Comparison of ENCODE assay signal across 8 mouse cellular contexts in genomic region chr7:101301881-101302456, GRCm38 (mm10). TPM values are rescaled to one million over a fixed set of nuclear protein-coding genes. Genes with fewer than 3 reads are reported as not detected.
A peak's percentile ranks its signal among the peaks of the same experiment; 100 is the strongest.
DNase-seq lines count a peak whose midpoint lies in the region; ATAC-seq and TF ChIP-seq lines count a peak whose summit lies in the region.

TSS of gene Atg16l2 (minus strand) at chr7:101302251.

- H3K4me1 ChIP-seq in embryonic facial prominence, embryonic 14.5 days (ENCODE audit: control insufficient read depth, insufficient read depth, low read length) = 0 out of 2 replicates have a peak, but pooled peaks cover 7% of the 10 kb centered on the region
- peaks cover 2% of the 10 kb centered on the region for H3K4me1 ChIP-seq in heart, adult 2 months (ENCODE audit: control insufficient read depth, insufficient read depth, low read length)
- H3K4me1 ChIP-seq in limb, embryonic 13.5 days = peaks cover 30% of the 10 kb centered on the region
- peaks cover 13% of the 10 kb centered on the region; the same call in 1 of the 2 replicates for H3K4me1 ChIP-seq in midbrain, embryonic 16.5 days (ENCODE audit: control insufficient read depth, insufficient read depth, low read length)

- peak; percentile 98 for ATAC-seq in embryonic facial prominence, embryonic 14.5 days (ENCODE audit: low read depth)
- peak; percentile 94 for ATAC-seq in limb, embryonic 13.5 days (ENCODE audit: low FRiP score, low read depth)
- ATAC-seq in midbrain, embryonic 16.5 days = peak; percentile 95

- H3K9me3 ChIP-seq in embryonic facial prominence, embryonic 14.5 days (ENCODE audit: control insufficient read depth, low read length) = no peaks in the 10 kb centered on the region
- no peaks in the 10 kb centered on the region for H3K9me3 ChIP-seq in limb, embryonic 13.5 days
- no peaks in the 10 kb centered on the region for H3K9me3 ChIP-seq in midbrain, embryonic 16.5 days (replicated peaks; ENCODE audit: control insufficient read depth, low read length, poor library complexity, severe bottlenecking)

- DNase-seq in 3T3-L1 (ENCODE audit: low read depth, low spot score) = peak; percentile 82
- DNase-seq in adrenal gland, postnatal 4 days (ENCODE audit: low spot score in 2 of 2) = peak; percentile 74 to 89
- DNase-seq in embryonic facial prominence, embryonic 14.5 days (ENCODE audit: low spot score) = peak; percentile 96
- peak; percentile 95 to 96 for DNase-seq in heart, adult 2 months
- peak; percentile 93 to 95 for DNase-seq in kidney, adult 8-10 months
- DNase-seq in spleen, postnatal 10 days (ENCODE audit: low spot score in 2 of 2) = peak; percentile 85 to 92

- peaks cover 6% of the 10 kb centered on the region; the same call in 1 of the 2 replicates for H3K27me3 ChIP-seq in embryonic facial prominence, embryonic 14.5 days (replicated peaks; ENCODE audit: control insufficient read depth, insufficient read depth, low read length)
- H3K27me3 ChIP-seq in heart, adult 2 months (ENCODE audit: control insufficient read depth, insufficient read depth, low read length) = no peaks in the 10 kb centered on the region
- H3K27me3 ChIP-seq in limb, embryonic 13.5 days = peaks cover 12% of the 10 kb centered on the region
- peaks cover 7% of the 10 kb centered on the region; the same call in 1 of the 2 replicates for H3K27me3 ChIP-seq in midbrain, embryonic 16.5 days (ENCODE audit: control insufficient read depth, insufficient read depth, low read depth, low read length)

- peak; percentile 66; the same call in 1 of the 2 replicates for TF ChIP-seq POLR2A in heart, adult 2 months (IDR thresholded peaks at IDR 0.05; ENCODE audit: insufficient read depth, low read depth, low read length)

- H3K9ac ChIP-seq in embryonic facial prominence, embryonic 14.5 days (ENCODE audit: low read depth, low read length) = peak within 1 kb of the TSS; percentile 68
- peak within 1 kb of the TSS; percentile 93 for H3K9ac ChIP-seq in heart, adult 2 months (ENCODE audit: low read depth, low read length)
- H3K9ac ChIP-seq in limb, embryonic 13.5 days = peak within 1 kb of the TSS; percentile 79
- peak within 1 kb of the TSS; percentile 72 for H3K9ac ChIP-seq in midbrain, embryonic 16.5 days (ENCODE audit: low read depth, low read length)

- no peaks in the 10 kb centered on the region for H3K36me3 ChIP-seq in embryonic facial prominence, embryonic 14.5 days (ENCODE audit: control insufficient read depth, insufficient read depth, low read length)
- no peaks in the 10 kb centered on the region for H3K36me3 ChIP-seq in heart, adult 2 months (ENCODE audit: control insufficient read depth, insufficient read depth, low read length)
- H3K36me3 ChIP-seq in limb, embryonic 13.5 days = no peaks in the 10 kb centered on the region
- H3K36me3 ChIP-seq in midbrain, embryonic 16.5 days (ENCODE audit: control insufficient read depth, insufficient read depth, low read length) = no peaks in the 10 kb centered on the region

- peak within 1 kb of the TSS; percentile 61 for H3K4me3 ChIP-seq in embryonic facial prominence, embryonic 14.5 days (ENCODE audit: low read depth, low read length)
- peak within 1 kb of the TSS; percentile 82 for H3K4me3 ChIP-seq in heart, adult 2 months
- H3K4me3 ChIP-seq in limb, embryonic 13.5 days = peak within 1 kb of the TSS; percentile 69
- H3K4me3 ChIP-seq in midbrain, embryonic 16.5 days (ENCODE audit: low read depth, low read length) = peak within 1 kb of the TSS; percentile 65

- peak within 1 kb of the TSS; percentile 46 for H3K27ac ChIP-seq in embryonic facial prominence, embryonic 14.5 days (replicated peaks; ENCODE audit: low read depth, low read length)
- peak within 1 kb of the TSS; percentile 84 for H3K27ac ChIP-seq in heart, adult 2 months
- H3K27ac ChIP-seq in limb, embryonic 13.5 days = peak within 1 kb of the TSS; percentile 44
- H3K27ac ChIP-seq in midbrain, embryonic 16.5 days (ENCODE audit: low read length) = peak within 1 kb of the TSS; percentile 65

- peak within 1 kb of the TSS; percentile 86 for H3K4me2 ChIP-seq in embryonic facial prominence, embryonic 14.5 days (ENCODE audit: low read depth, low read length)
- peak within 1 kb of the TSS; percentile 90 for H3K4me2 ChIP-seq in limb, embryonic 13.5 days (replicated peaks)
- peak within 1 kb of the TSS; percentile 87 for H3K4me2 ChIP-seq in midbrain, embryonic 16.5 days (ENCODE audit: low read length)

- intact Hi-C loops in heart, adult 2 months (cut with DNase I) = loop anchor here (10.0 kb wide), 1 partner anchor 603 kb away; the partner anchor contains the start of genes Lamtor1 and Tomt

- 1% methylated on average over 25 of the region's 39 CpGs for WGBS in embryonic facial prominence, embryonic 14.5 days
- 1% methylated on average over 39 of the region's 39 CpGs for WGBS in heart, adult 2 months
- WGBS in limb, embryonic 13.5 days = under 1% methylated on average over 38 of the region's 39 CpGs
- WGBS in midbrain, embryonic 16.5 days = under 1% methylated on average over 38 of the region's 39 CpGs

- peak; percentile 81; the same call in 1 of the 2 replicates for TF ChIP-seq EP300 in heart, adult 2 months (IDR thresholded peaks at IDR 0.05; ENCODE audit: insufficient read depth, low read depth, low read length)

- peak; percentile 74 for TF ChIP-seq CTCF in heart, adult 2 months (IDR thresholded peaks at IDR 0.05)

- no peaks in the 10 kb centered on the region for H3K79me2 ChIP-seq in heart, adult 2 months (replicated peaks; ENCODE audit: control insufficient read depth, insufficient read depth, low read length)

RNA-seq across cellular contexts. Expression of gene Atg16l2, which starts in this region (rescaled TPM):
- total RNA-seq in adrenal gland, postnatal 4 days (2021) = 10 to 100 TPM; 20.6 to 21.7 TPM
- 9.7 and 10.5 TPM in 2 replicates for polyA plus RNA-seq in embryonic facial prominence, embryonic 14.5 days (2014; fragmentation: Nextera tagmentation; extraction: Ambion mirVana)
- total RNA-seq in heart, adult 2 months (2021) = 1 to 10 TPM; 7.8 to 8.9 TPM
- polyA plus RNA-seq in heart, adult 2 months (2012; rRNA removed) = 22.8 and 27.1 TPM in 2 replicates
- 21.4 and 24.5 TPM in 2 replicates for polyA plus RNA-seq in limb, embryonic 13.5 days (2015; fragmentation: Nextera tagmentation; extraction: Ambion mirVana)
- 29.3 and 36.3 TPM in 2 replicates for polyA plus RNA-seq in midbrain, embryonic 16.5 days (2015; fragmentation: Nextera tagmentation; extraction: Ambion mirVana)

Comparison
In these comparisons a context has a peak if more than half of its experiments do, and no peak if none do; other contexts are left out.
1. Peak in every context shown above with its lines: DNase-seq, ATAC-seq, H3K4me3 ChIP-seq and H3K27ac ChIP-seq.